Mouse (Mus musculus): ENCODE data around the gene Iqgap1.
A peak's percentile ranks its signal among the peaks of the same experiment; 100 is the strongest.

Iqgap1 gene

GRCm38 (mm10) chr7:80825843-80826403 is at the start of gene Iqgap1:
Gene Iqgap1, minus strand, starts transcription at chr7:80825974.
- no peak for DNase-seq (ENCODE audit: low spot score)

GRCm38 (mm10) chr7:80873631-80874030 is 47.9 kb upstream of the Iqgap1 start:
- DNase-seq (ENCODE audit: low spot score) = no peak

GRCm38 (mm10) chr7:80873038-80873437 is 47.3 kb upstream of the Iqgap1 start:
- DNase-seq (ENCODE audit: low spot score) = no peak

- DNase-seq (ENCODE audit: low spot score) = no peak
Measured at GRCm38 (mm10) chr7:80868686-80869085, 42.9 kb upstream of the Iqgap1 start.

GRCm38 (mm10) chr7:80866514-80867147 is 40.9 kb upstream of the Iqgap1 start:
- no peak for DNase-seq (ENCODE audit: low spot score)

GRCm38 (mm10) chr7:80865521-80865920 is 39.7 kb upstream of the Iqgap1 start:
- no peak for DNase-seq (ENCODE audit: low spot score)

- no peak for DNase-seq (ENCODE audit: low spot score)
Measured at GRCm38 (mm10) chr7:80864831-80865230, 39.1 kb upstream of the Iqgap1 start.

- no peak for DNase-seq (ENCODE audit: low spot score)
Measured at GRCm38 (mm10) chr7:80864151-80864550, 38.4 kb upstream of the Iqgap1 start.

GRCm38 (mm10) chr7:80863520-80863919 is 37.7 kb upstream of the Iqgap1 start:
- no peak for DNase-seq (ENCODE audit: low spot score)

- no peak for DNase-seq (ENCODE audit: low spot score)
Measured at GRCm38 (mm10) chr7:80862475-80862874, 36.7 kb upstream of the Iqgap1 start.

- peak; percentile 95 for DNase-seq (ENCODE audit: low spot score)
Measured at GRCm38 (mm10) chr7:80860729-80861274, 35.0 kb upstream of the Iqgap1 start, which contains the start of gene Zscan2. Gene Zscan2, plus strand, starts transcription at chr7:80860920.

- peak; percentile 47 for DNase-seq (ENCODE audit: low spot score)
Measured at GRCm38 (mm10) chr7:80860227-80860626, 34.5 kb upstream of the Iqgap1 start.

- peak; percentile 59 for DNase-seq (ENCODE audit: low spot score)
Measured at GRCm38 (mm10) chr7:80857181-80857580, 31.4 kb upstream of the Iqgap1 start.

- no peak for DNase-seq (ENCODE audit: low spot score)
Measured at GRCm38 (mm10) chr7:80855316-80855715, 29.5 kb upstream of the Iqgap1 start.

- DNase-seq (ENCODE audit: low spot score) = no peak
Measured at GRCm38 (mm10) chr7:80853218-80853617, 27.4 kb upstream of the Iqgap1 start.

- DNase-seq (ENCODE audit: low spot score) = no peak
Measured at GRCm38 (mm10) chr7:80850520-80850919, 24.7 kb upstream of the Iqgap1 start.

- no peak for DNase-seq (ENCODE audit: low spot score)
Measured at GRCm38 (mm10) chr7:80849710-80850109, 23.9 kb upstream of the Iqgap1 start.

GRCm38 (mm10) chr7:80849267-80849666 is 23.5 kb upstream of the Iqgap1 start:
- DNase-seq (ENCODE audit: low spot score) = no peak

GRCm38 (mm10) chr7:80846709-80847108 is 20.9 kb upstream of the Iqgap1 start:
- DNase-seq (ENCODE audit: low spot score) = no peak

GRCm38 (mm10) chr7:80846280-80846678 is 20.5 kb upstream of the Iqgap1 start:
- no peak for DNase-seq (ENCODE audit: low spot score)

- DNase-seq (ENCODE audit: low spot score) = no peak
Measured at GRCm38 (mm10) chr7:80845621-80846279, 20.0 kb upstream of the Iqgap1 start.

- DNase-seq (ENCODE audit: low spot score) = no peak
Measured at GRCm38 (mm10) chr7:80844691-80845090, 18.9 kb upstream of the Iqgap1 start.
